Mouse (Mus musculus): ENCODE data around the gene Exo1. TPM values are rescaled to one million over a fixed set of nuclear protein-coding genes. Genes with fewer than 3 reads are reported as not detected.

Gene Exo1
- total RNA-seq, 1 experiment: 77.1 TPM

- in situ Hi-C loops (cut with MboI; ENCODE audit: low sequenced_read_pairs in 2 of 2, unreplicated experiment in 2 of 2): loop anchor here (10.0 to 25.0 kb wide), 2 partner anchors 269 to 281 kb away; partner anchors contain the start of genes Kmo (in 2 of the 2) and Fh1 (in 1 of the 2)
- H3K9ac ChIP-seq (ENCODE audit: insufficient read depth, low read depth, low read length, poor library complexity, severe bottlenecking): no peak overlapping the region
- no peak for DNase-seq (ENCODE audit: low read depth, low spot score)
- no peak overlapping the region for H3K4me3 ChIP-seq (ENCODE audit: insufficient read depth in 1 of 2, low read depth in 1 of 2, low read length in 2 of 2, poor library complexity in 1 of 2, severe bottlenecking in 1 of 2)
- H3K9me3 ChIP-seq (ENCODE audit: control insufficient read depth, insufficient read depth, low read depth, low read length): no peaks in the 10 kb centered on the region
- H3K36me3 ChIP-seq (ENCODE audit: control insufficient read depth, insufficient read depth, low read length, poor library complexity, severe bottlenecking): peaks cover 47% of the 10 kb centered on the region
- H3K27ac ChIP-seq (ENCODE audit: insufficient read depth, low read depth, low read length, poor library complexity, severe bottlenecking): no peak overlapping the region
- H3K4me1 ChIP-seq (ENCODE audit: control insufficient read depth in 2 of 2, insufficient read depth in 2 of 2, low read length in 2 of 2, poor library complexity in 1 of 2): no peaks in the 10 kb centered on the region
- no peak for TF ChIP-seq CHD2 (IDR thresholded peaks at IDR 0.05; ENCODE audit: low read depth, low read length)
- no peak for TF ChIP-seq ZC3H11A (IDR thresholded peaks at IDR 0.05; ENCODE audit: borderline replicate concordance, low read depth, low read length)
- no peak for TF ChIP-seq HCFC1 (IDR thresholded peaks at IDR 0.05; ENCODE audit: borderline replicate concordance, insufficient read depth, low read length)
- no peak for TF ChIP-seq ZNF384 (IDR thresholded peaks at IDR 0.05; ENCODE audit: low read depth, low read length)
- no peak for TF ChIP-seq MAFK (IDR thresholded peaks at IDR 0.05; ENCODE audit: insufficient read depth, low read depth, low read length)
These were observed 13.3 kb downstream of the Exo1 start for GRCm38 (mm10) chr1:175893726-175894125.

GRCm38 (mm10) chr1:175911207-175911606 lies 30.8 kb downstream of the Exo1 start:
- in situ Hi-C loops (cut with MboI; ENCODE audit: low sequenced_read_pairs in 2 of 2, unreplicated experiment in 2 of 2): no loop called here
- Histone ChIP-seq H3K9ac (ENCODE audit: insufficient read depth, low read depth, low read length, poor library complexity, severe bottlenecking) (no peak overlapping the region), H3K27ac (ENCODE audit: insufficient read depth, low read depth, low read length, poor library complexity, severe bottlenecking) (no peak overlapping the region), H3K4me3 (ENCODE audit: insufficient read depth in 1 of 2, low read depth in 1 of 2, low read length in 2 of 2, poor library complexity in 1 of 2, severe bottlenecking in 1 of 2) (no peak overlapping the region), H3K4me1 (ENCODE audit: control insufficient read depth in 2 of 2, insufficient read depth in 2 of 2, low read length in 2 of 2, poor library complexity in 1 of 2) (no peaks in the 10 kb centered on the region), H3K9me3 (ENCODE audit: control insufficient read depth, insufficient read depth, low read depth, low read length) (no peaks in the 10 kb centered on the region), H3K36me3 (ENCODE audit: control insufficient read depth, insufficient read depth, low read length, poor library complexity, severe bottlenecking) (peaks cover 15% of the 10 kb centered on the region)
- no peak for DNase-seq (ENCODE audit: low read depth, low spot score)
- TF ChIP-seq MAFK (IDR thresholded peaks at IDR 0.05; ENCODE audit: insufficient read depth, low read depth, low read length) (no peak), ZC3H11A (IDR thresholded peaks at IDR 0.05; ENCODE audit: borderline replicate concordance, low read depth, low read length) (no peak), ZNF384 (IDR thresholded peaks at IDR 0.05; ENCODE audit: low read depth, low read length) (no peak), CHD2 (IDR thresholded peaks at IDR 0.05; ENCODE audit: low read depth, low read length) (no peak), HCFC1 (IDR thresholded peaks at IDR 0.05; ENCODE audit: borderline replicate concordance, insufficient read depth, low read length) (no peak)

DNA sequence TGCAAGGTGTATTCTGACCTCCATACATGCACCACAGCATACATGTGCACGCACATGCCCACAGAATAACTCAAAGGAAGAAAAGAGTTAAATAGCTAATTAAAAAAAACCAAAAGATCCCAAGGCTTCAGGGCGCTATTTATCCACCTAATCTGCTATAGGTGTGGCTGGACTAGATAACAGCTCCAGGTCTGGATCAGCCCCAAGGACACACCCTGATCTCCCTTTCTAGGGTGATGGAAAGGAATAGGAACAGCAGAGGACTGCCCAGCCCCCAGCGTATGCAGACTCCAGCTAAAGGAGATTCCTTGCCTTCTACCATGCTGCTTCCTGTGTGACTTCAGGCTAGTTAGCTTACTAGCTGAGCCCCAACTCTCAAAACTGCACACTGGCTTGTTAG lies 31.7 kb downstream of the Exo1 start:
- Histone ChIP-seq H3K9ac (ENCODE audit: insufficient read depth, low read depth, low read length, poor library complexity, severe bottlenecking) (no peak overlapping the region), H3K4me3 (ENCODE audit: insufficient read depth in 1 of 2, low read depth in 1 of 2, low read length in 2 of 2, poor library complexity in 1 of 2, severe bottlenecking in 1 of 2) (no peak overlapping the region), H3K27ac (ENCODE audit: insufficient read depth, low read depth, low read length, poor library complexity, severe bottlenecking) (no peak overlapping the region), H3K4me1 (ENCODE audit: control insufficient read depth in 2 of 2, insufficient read depth in 2 of 2, low read length in 2 of 2, poor library complexity in 1 of 2) (no peaks in the 10 kb centered on the region), H3K9me3 (ENCODE audit: control insufficient read depth, insufficient read depth, low read depth, low read length) (no peaks in the 10 kb centered on the region), H3K36me3 (ENCODE audit: control insufficient read depth, insufficient read depth, low read length, poor library complexity, severe bottlenecking) (peaks cover 12% of the 10 kb centered on the region)
- no peak for DNase-seq (ENCODE audit: low read depth, low spot score)
- in situ Hi-C loops (cut with MboI; ENCODE audit: low sequenced_read_pairs in 2 of 2, unreplicated experiment in 2 of 2): no loop called here
- no peak for TF ChIP-seq ZNF384 (IDR thresholded peaks at IDR 0.05; ENCODE audit: low read depth, low read length)
- no peak for TF ChIP-seq HCFC1 (IDR thresholded peaks at IDR 0.05; ENCODE audit: borderline replicate concordance, insufficient read depth, low read length)
- no peak for TF ChIP-seq MAFK (IDR thresholded peaks at IDR 0.05; ENCODE audit: insufficient read depth, low read depth, low read length)
- TF ChIP-seq ZC3H11A (IDR thresholded peaks at IDR 0.05; ENCODE audit: borderline replicate concordance, low read depth, low read length): no peak
- no peak for TF ChIP-seq CHD2 (IDR thresholded peaks at IDR 0.05; ENCODE audit: low read depth, low read length)

- in situ Hi-C loops (cut with MboI; ENCODE audit: low sequenced_read_pairs in 2 of 2, unreplicated experiment in 2 of 2): no loop called here
- Histone ChIP-seq H3K4me3 (ENCODE audit: insufficient read depth in 1 of 2, low read depth in 1 of 2, low read length in 2 of 2, poor library complexity in 1 of 2, severe bottlenecking in 1 of 2) (no peak overlapping the region), H3K9me3 (ENCODE audit: control insufficient read depth, insufficient read depth, low read depth, low read length) (no peaks in the 10 kb centered on the region), H3K36me3 (ENCODE audit: control insufficient read depth, insufficient read depth, low read length, poor library complexity, severe bottlenecking) (peaks cover 6% of the 10 kb centered on the region), H3K9ac (ENCODE audit: insufficient read depth, low read depth, low read length, poor library complexity, severe bottlenecking) (no peak overlapping the region), H3K4me1 (ENCODE audit: control insufficient read depth in 2 of 2, insufficient read depth in 2 of 2, low read length in 2 of 2, poor library complexity in 1 of 2) (no peaks in the 10 kb centered on the region), H3K27ac (ENCODE audit: insufficient read depth, low read depth, low read length, poor library complexity, severe bottlenecking) (no peak overlapping the region)
- no peak for DNase-seq (ENCODE audit: low read depth, low spot score)
- no peak for TF ChIP-seq MAFK (IDR thresholded peaks at IDR 0.05; ENCODE audit: insufficient read depth, low read depth, low read length)
These were observed 33.4 kb downstream of the Exo1 start for GRCm38 (mm10) chr1:175913728-175914303.

DNA sequence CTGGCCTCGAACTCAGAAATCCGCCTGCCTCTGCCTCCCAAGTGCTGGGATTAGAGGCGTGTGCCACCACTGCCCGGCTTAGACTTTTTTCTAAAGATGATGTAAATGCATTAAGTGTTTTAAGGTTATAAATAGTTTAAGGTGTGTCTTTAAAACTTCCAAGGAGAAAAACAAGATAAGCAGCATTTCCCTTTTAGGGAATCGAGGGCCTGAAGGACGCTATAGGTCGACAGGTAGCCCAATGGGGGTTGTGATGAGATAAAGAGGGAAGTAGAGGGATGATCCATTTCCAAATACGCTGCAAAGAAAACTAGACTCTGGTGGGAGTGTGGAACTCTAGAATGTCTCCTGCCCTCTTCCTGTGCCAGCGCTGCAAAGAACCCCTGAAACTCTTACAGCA lies 39.6 kb downstream of the Exo1 start, which contains the start of gene Gm38100:
Gene Gm38100, plus strand, starts transcription at position 301 of the 400 bp plus-strand sequence.
- in situ Hi-C loops (cut with MboI; ENCODE audit: low sequenced_read_pairs in 2 of 2, unreplicated experiment in 2 of 2): no loop called here
- Histone ChIP-seq H3K9ac (ENCODE audit: insufficient read depth, low read depth, low read length, poor library complexity, severe bottlenecking) (no peak within 1 kb of the TSS), H3K9me3 (ENCODE audit: control insufficient read depth, insufficient read depth, low read depth, low read length) (no peaks in the 10 kb centered on the region), H3K27ac (ENCODE audit: insufficient read depth, low read depth, low read length, poor library complexity, severe bottlenecking) (no peak within 1 kb of the TSS), H3K4me1 (ENCODE audit: control insufficient read depth in 2 of 2, insufficient read depth in 2 of 2, low read length in 2 of 2, poor library complexity in 1 of 2) (no peaks in the 10 kb centered on the region), H3K36me3 (ENCODE audit: control insufficient read depth, insufficient read depth, low read length, poor library complexity, severe bottlenecking) (no peaks in the 10 kb centered on the region), H3K4me3 (ENCODE audit: insufficient read depth in 1 of 2, low read depth in 1 of 2, low read length in 2 of 2, poor library complexity in 1 of 2, severe bottlenecking in 1 of 2) (no peak within 1 kb of the TSS)
- TF ChIP-seq ZC3H11A (IDR thresholded peaks at IDR 0.05; ENCODE audit: borderline replicate concordance, low read depth, low read length) (no peak), ZNF384 (IDR thresholded peaks at IDR 0.05; ENCODE audit: low read depth, low read length) (no peak), MAFK (IDR thresholded peaks at IDR 0.05; ENCODE audit: insufficient read depth, low read depth, low read length) (no peak), CHD2 (IDR thresholded peaks at IDR 0.05; ENCODE audit: low read depth, low read length) (no peak), HCFC1 (IDR thresholded peaks at IDR 0.05; ENCODE audit: borderline replicate concordance, insufficient read depth, low read length) (no peak)
- no peak for DNase-seq (ENCODE audit: low read depth, low spot score)
